Mouse (Mus musculus) liver, embryonic 12.5 days (tissue): Measurements from ENCODE around the gene Spaca4. TPM values are rescaled to one million over a fixed set of nuclear protein-coding genes. Genes with fewer than 3 reads are reported as not detected.

Experiments
- ATAC-seq: fragments of 200-750 bp; cut with Nextera tagmentation; 2 replicates; pipeline ENCODE4 v1.8.0; 2017; ENCODE audit warnings: moderate number of reproducible peaks, mild to moderate bottlenecking, moderate library complexity
- H3K27ac ChIP-seq: fragments of 300-500 bp; sonication (generic); 2 replicates; pipeline ENCODE4 v1.5.1; 2016; ENCODE audit warnings: mild to moderate bottlenecking
- H3K27me3 ChIP-seq: fragments of 300-500 bp; sonication (generic); replicated peaks from 2 replicates; pipeline ENCODE4 v1.6.1; 2016; ENCODE audit warnings: mild to moderate bottlenecking, moderate library complexity
- H3K36me3 ChIP-seq: fragments of 300-500 bp; sonication (generic); 2 replicates; pipeline ENCODE4 v1.6.1; 2016; ENCODE audit warnings: mild to moderate bottlenecking, moderate library complexity
- H3K4me1 ChIP-seq: fragments of 300-500 bp; sonication (generic); 2 replicates; pipeline ENCODE4 v1.6.1; 2016
- H3K4me2 ChIP-seq: fragments of 300-500 bp; sonication (generic); 2 replicates; pipeline ENCODE4 v1.6.1; 2016; ENCODE audit warnings: mild to moderate bottlenecking, moderate library complexity
- H3K4me3 ChIP-seq: fragments of 300-500 bp; sonication (generic); 2 replicates; pipeline ENCODE4 v1.5.1; 2016; ENCODE audit warnings: mild to moderate bottlenecking, moderate library complexity
- H3K9ac ChIP-seq: fragments of 300-500 bp; sonication (generic); 2 replicates; pipeline ENCODE4 v1.6.1; 2016; ENCODE audit warnings: mild to moderate bottlenecking, moderate library complexity
- H3K9me3 ChIP-seq: fragments of 300-500 bp; sonication (generic); replicated peaks from 2 replicates; pipeline ENCODE4 v1.6.1; 2016; ENCODE audit warnings: mild to moderate bottlenecking, moderate library complexity
- WGBS: fragments of 180-500 bp; shearing (Covaris S2); methylation state at CpG from one replicate; pipeline ENCODE4 v1.1.7; 2016; ENCODE audit not compliant: insufficient replicate concordance; 5-methylcytosine and 5-hydroxymethylcytosine counted together
- polyA plus RNA-seq: library from polyadenylated mRNA; unstranded; fragments of >200 nt; fragmentation: Nextera tagmentation; extraction: Ambion mirVana; gene quantifications from 2 replicates; pipeline ENCODE4 v1.2.1, GENCODE M21; 2016

Spaca4 gene
- polyA plus RNA-seq, 1 experiment from 2014 or later: not detected

DNA sequence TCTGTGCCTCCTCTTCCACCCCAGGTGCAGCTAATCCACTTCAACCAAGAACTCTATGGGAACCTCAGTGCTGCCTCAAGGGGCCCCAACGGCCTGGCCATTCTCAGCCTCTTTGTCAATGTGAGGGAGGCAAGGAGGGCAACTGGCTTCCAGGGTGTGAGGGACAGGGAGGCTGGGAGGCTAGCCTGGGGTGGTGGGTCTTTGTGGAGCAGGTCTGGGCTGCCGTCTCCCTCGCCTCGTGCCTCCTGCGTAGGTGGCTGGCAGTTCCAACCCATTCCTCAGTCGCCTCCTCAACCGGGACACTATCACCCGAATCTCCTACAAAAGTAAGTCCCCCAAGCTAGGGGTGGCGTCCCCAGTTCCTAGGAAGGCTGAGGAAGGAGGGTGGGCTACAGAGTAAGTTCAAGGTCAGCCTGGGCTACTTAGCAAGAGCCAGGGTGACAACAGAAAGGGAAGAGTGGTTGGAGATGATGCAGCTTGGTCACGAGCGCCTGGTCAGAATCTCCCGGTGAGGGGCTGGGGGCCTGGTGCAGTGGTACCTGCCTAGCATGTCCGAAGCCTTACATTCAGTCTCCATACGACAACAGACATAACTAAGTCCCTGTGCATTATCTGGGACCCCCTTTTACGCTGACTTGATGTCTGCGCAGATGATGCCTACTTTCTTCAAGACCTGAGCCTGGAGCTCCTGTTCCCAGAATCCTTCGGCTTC lies 22.6 kb downstream of the Spaca4 start:
- WGBS: 83% methylated on average over 17 of the region's 17 CpGs
- Histone ChIP-seq H3K4me1 (peaks cover 57% of the 10 kb centered on the region), H3K9ac (no peak overlapping the region), H3K4me2 (no peak overlapping the region), H3K4me3 (no peak overlapping the region), H3K27me3 (peaks cover 56% of the 10 kb centered on the region), H3K27ac (no peak overlapping the region), H3K9me3 (no peaks in the 10 kb centered on the region), H3K36me3 (no peaks in the 10 kb centered on the region)
- ATAC-seq: no peak

DNA sequence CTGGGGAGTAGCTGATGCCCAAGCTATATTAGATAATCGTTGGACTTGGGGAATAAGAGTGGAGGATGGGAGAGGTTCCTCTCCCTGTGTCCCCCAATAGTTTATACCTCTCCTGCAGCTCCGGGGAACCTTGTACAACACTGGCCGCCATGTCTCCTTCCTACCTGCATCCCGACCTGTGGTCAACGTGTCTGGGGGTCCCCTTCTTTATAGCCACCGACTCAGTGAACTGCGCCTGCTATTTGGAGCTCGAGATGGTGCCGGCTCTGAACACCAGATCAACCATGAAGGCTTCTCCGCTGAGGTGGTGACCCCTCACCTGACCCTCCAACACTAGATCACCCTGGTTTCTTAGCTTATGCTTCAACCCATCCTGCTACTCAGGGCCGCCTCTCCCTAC lies 23.3 kb downstream of the Spaca4 start:
- H3K4me1 ChIP-seq: peaks cover 51% of the 10 kb centered on the region
- no peak overlapping the region for H3K27ac ChIP-seq
- no peak for ATAC-seq
- H3K9me3 ChIP-seq: no peaks in the 10 kb centered on the region
- WGBS: 78% methylated on average over 11 of the region's 11 CpGs
- no peak overlapping the region for H3K4me2 ChIP-seq
- H3K36me3 ChIP-seq: no peaks in the 10 kb centered on the region
- no peak overlapping the region for H3K4me3 ChIP-seq
- H3K9ac ChIP-seq: no peak overlapping the region
- H3K27me3 ChIP-seq: peaks cover 59% of the 10 kb centered on the region

GRCm38 (mm10) chr7:45701607-45702006 lies 24.0 kb downstream of the Spaca4 start:
- no peak overlapping the region for H3K4me3 ChIP-seq
- 69% methylated on average over 11 of the region's 11 CpGs for WGBS
- H3K9ac ChIP-seq: no peak overlapping the region
- no peak overlapping the region for H3K27ac ChIP-seq
- no peaks in the 10 kb centered on the region for H3K9me3 ChIP-seq
- H3K27me3 ChIP-seq: peaks cover 59% of the 10 kb centered on the region
- no peaks in the 10 kb centered on the region for H3K36me3 ChIP-seq
- no peak for ATAC-seq
- H3K4me2 ChIP-seq: no peak overlapping the region
- peaks cover 44% of the 10 kb centered on the region for H3K4me1 ChIP-seq

GRCm38 (mm10) chr7:45701072-45701471 lies 24.5 kb downstream of the Spaca4 start:
- no peaks in the 10 kb centered on the region for H3K9me3 ChIP-seq
- no peak for ATAC-seq
- 37% methylated on average over 11 of the region's 11 CpGs for WGBS
- no peak overlapping the region for H3K27ac ChIP-seq
- no peak overlapping the region for H3K9ac ChIP-seq
- H3K4me3 ChIP-seq: no peak overlapping the region
- H3K4me1 ChIP-seq: peaks cover 38% of the 10 kb centered on the region
- peaks cover 59% of the 10 kb centered on the region for H3K27me3 ChIP-seq
- no peaks in the 10 kb centered on the region for H3K36me3 ChIP-seq
- H3K4me2 ChIP-seq: no peak overlapping the region

- peaks cover 59% of the 10 kb centered on the region for H3K27me3 ChIP-seq
- H3K4me3 ChIP-seq: peak overlapping the region; percentile 30
- H3K9me3 ChIP-seq: no peaks in the 10 kb centered on the region
- no peak overlapping the region for H3K9ac ChIP-seq
- WGBS: 2% methylated on average over 20 of the region's 20 CpGs
- no peak for ATAC-seq
- no peaks in the 10 kb centered on the region for H3K36me3 ChIP-seq
- H3K27ac ChIP-seq: no peak overlapping the region
- H3K4me2 ChIP-seq: peak overlapping the region; percentile 53
- peaks cover 32% of the 10 kb centered on the region for H3K4me1 ChIP-seq
Observed at GRCm38 (mm10) chr7:45700301-45701015, 25.2 kb downstream of the Spaca4 start.

DNA sequence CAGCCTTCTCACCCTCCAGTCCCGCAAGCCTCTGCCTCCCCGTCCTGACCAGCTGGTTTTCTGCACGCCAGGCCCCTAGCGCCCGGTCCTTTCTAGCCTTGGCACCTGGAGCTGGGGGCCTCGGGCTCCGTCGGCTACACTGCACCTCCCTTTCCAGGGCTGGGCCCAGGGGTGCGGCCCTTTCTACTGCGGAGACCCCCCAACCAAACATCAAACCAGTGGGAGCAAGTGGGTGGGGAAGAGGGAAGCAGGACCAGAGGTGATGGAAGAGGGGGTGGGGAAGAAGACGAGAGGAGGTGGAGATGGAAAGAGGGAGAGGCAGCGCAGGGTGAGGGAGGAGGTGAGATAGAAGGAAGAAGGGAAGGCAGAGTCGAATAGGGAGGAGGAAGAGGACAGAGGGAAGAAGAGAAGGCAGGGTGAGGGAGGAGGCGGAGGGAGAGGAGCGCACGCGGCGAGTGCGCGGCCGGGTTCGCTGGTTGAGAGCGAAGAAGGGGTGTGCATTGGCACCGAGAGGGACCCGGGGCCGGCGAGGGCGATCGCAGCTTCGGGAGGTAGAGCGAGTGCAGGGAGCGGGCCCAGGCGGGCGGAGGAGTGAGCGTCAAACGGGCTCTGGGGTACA lies 26.0 kb downstream of the Spaca4 start, which contains the start of gene Car11:
TSS of gene Car11 (plus strand) at position 321 of the 619 bp plus-strand sequence.
- ATAC-seq: no peak
- Histone ChIP-seq H3K4me3 (peak within 1 kb of the TSS; percentile 30), H3K9me3 (no peaks in the 10 kb centered on the region), H3K4me1 (peaks cover 24% of the 10 kb centered on the region), H3K36me3 (no peaks in the 10 kb centered on the region), H3K27ac (no peak within 1 kb of the TSS), H3K27me3 (peaks cover 59% of the 10 kb centered on the region), H3K4me2 (peak within 1 kb of the TSS; percentile 53), H3K9ac (peak within 1 kb of the TSS; percentile 30; the same call in 1 of the 2 replicates)
- WGBS: 5% methylated on average over 36 of the region's 36 CpGs

GRCm38 (mm10) chr7:45697894-45698293 lies 27.7 kb downstream of the Spaca4 start:
- Histone ChIP-seq H3K4me2 (no peak overlapping the region), H3K36me3 (no peaks in the 10 kb centered on the region), H3K27ac (no peak overlapping the region), H3K9me3 (no peaks in the 10 kb centered on the region), H3K4me3 (no peak overlapping the region), H3K4me1 (peaks cover 9% of the 10 kb centered on the region; the same call in 1 of the 2 replicates), H3K27me3 (peaks cover 51% of the 10 kb centered on the region), H3K9ac (no peak overlapping the region)
- WGBS: 79% methylated on average over 7 of the region's 7 CpGs
- ATAC-seq: no peak

GRCm38 (mm10) chr7:45695098-45695497 lies 30.5 kb downstream of the Spaca4 start:
- no peak overlapping the region for H3K9ac ChIP-seq
- H3K36me3 ChIP-seq: no peaks in the 10 kb centered on the region
- peaks cover 25% of the 10 kb centered on the region for H3K27me3 ChIP-seq
- ATAC-seq: no peak
- H3K27ac ChIP-seq: no peak overlapping the region
- 30% methylated on average over 6 of the region's 6 CpGs for WGBS
- no peak overlapping the region for H3K4me2 ChIP-seq
- H3K9me3 ChIP-seq: no peaks in the 10 kb centered on the region
- no peak overlapping the region for H3K4me3 ChIP-seq
- peaks cover 4% of the 10 kb centered on the region; the same call in 1 of the 2 replicates for H3K4me1 ChIP-seq

DNA sequence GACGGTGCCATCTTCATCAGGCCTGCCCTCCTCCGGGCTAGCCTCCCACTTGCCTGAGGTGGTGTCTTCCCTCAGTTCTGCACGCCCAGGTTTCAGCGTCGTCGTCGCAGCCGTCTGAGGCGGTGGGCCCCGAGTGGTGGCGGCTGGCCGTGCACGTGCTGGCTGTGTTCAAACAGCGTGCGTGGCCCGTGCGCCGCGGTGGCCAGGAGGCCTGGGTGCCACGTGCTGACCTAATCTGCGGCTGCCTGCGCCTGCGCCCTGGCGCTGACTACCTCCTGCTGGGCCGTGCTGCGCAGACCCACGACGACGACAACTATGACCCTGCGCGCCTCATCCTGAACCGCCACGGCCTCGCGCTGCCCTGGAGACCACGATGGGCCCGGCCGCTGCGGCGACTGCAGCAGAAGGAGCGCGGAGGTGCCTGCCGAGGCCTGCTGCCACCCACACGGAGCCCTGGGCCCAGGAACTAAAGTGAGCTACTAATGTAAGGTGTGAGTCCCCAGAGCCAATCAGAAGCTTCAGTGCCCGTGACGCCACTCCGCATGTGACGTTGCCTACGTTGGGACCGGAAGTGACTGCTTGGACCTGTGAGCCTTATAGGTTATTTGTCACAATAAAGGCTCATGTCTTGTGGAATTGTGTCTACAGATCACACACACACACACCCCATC lies 31.6 kb downstream of the Spaca4 start, which contains the start of gene Sec1:
TSS of gene Sec1 (minus strand) at position 482 of the 671 bp plus-strand sequence.
- no peaks in the 10 kb centered on the region for H3K9me3 ChIP-seq
- WGBS: 85% methylated on average over 50 of the region's 50 CpGs
- ATAC-seq: no peak
- no peak within 1 kb of the TSS for H3K4me2 ChIP-seq
- no peak within 1 kb of the TSS for H3K4me3 ChIP-seq
- no peak within 1 kb of the TSS for H3K9ac ChIP-seq
- H3K4me1 ChIP-seq: 0 out of 2 replicates have a peak, but pooled peaks cover 4% of the 10 kb centered on the region
- no peak within 1 kb of the TSS for H3K27ac ChIP-seq
- H3K36me3 ChIP-seq: no peaks in the 10 kb centered on the region
- H3K27me3 ChIP-seq: peaks cover 14% of the 10 kb centered on the region

DNA sequence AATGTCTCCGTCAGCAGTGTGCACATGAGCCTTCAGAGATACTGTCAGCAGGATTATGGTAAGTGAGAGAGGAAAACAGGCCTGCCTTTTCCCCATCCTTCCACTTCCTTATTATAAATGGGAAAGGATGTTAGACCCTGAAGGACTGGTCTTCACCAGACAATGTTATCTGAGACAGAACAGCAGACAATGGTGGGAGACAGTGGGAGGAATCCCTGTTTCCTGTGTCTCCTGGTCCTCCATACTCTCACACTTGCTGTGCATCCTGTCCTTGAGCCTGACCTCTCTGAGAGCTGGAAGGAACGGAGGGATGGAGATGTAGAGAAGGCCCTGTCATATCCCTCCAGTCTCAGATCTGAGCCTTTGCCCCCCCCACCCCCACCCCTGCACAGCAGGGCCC lies 33.2 kb downstream of the Spaca4 start:
- no peak overlapping the region for H3K4me3 ChIP-seq
- H3K27ac ChIP-seq: 0 out of 2 replicates have a peak overlapping the region, but pooled peaks have one; percentile 34
- no peaks in the 10 kb centered on the region for H3K36me3 ChIP-seq
- no peaks in the 10 kb centered on the region; the same call in 1 of the 2 replicates for H3K27me3 ChIP-seq
- H3K9ac ChIP-seq: no peak overlapping the region
- H3K4me2 ChIP-seq: no peak overlapping the region
- H3K4me1 ChIP-seq: 0 out of 2 replicates have a peak, but pooled peaks cover 4% of the 10 kb centered on the region
- no peak for ATAC-seq
- 55% methylated on average over 2 of the region's 2 CpGs for whole genome bisulfite sequencing
- no peaks in the 10 kb centered on the region for H3K9me3 ChIP-seq

GRCm38 (mm10) chr7:45689800-45690199 lies 35.8 kb downstream of the Spaca4 start:
- WGBS: 29% methylated on average over 11 of the region's 11 CpGs
- no peaks in the 10 kb centered on the region for H3K36me3 ChIP-seq
- no peaks in the 10 kb centered on the region for H3K9me3 ChIP-seq
- peaks cover 14% of the 10 kb centered on the region for H3K27me3 ChIP-seq
- H3K27ac ChIP-seq: no peak overlapping the region
- no peak overlapping the region for H3K4me3 ChIP-seq
- no peak for ATAC-seq
- no peak overlapping the region for H3K9ac ChIP-seq
- no peak overlapping the region for H3K4me2 ChIP-seq
- peaks cover 11% of the 10 kb centered on the region; the same call in 1 of the 2 replicates for H3K4me1 ChIP-seq
